Mouse (Mus musculus) limb, embryonic 13.5 days (tissue): Measurements from ENCODE around the gene Irgq. TPM values are rescaled to one million over a fixed set of nuclear protein-coding genes. Genes with fewer than 3 reads are reported as not detected.
A peak's percentile ranks its signal among the peaks of the same experiment; 100 is the strongest.
"Not testable (repeated sequence)": the region's sequence is repeated elsewhere in the genome, so short reads cannot be mapped to it uniquely, and the experiment has no call there.

ENCODE experiments used
- ATAC-seq: fragments of 200-750 bp; cut with Nextera tagmentation; 2 replicates; pipeline ENCODE4 v1.8.0; 2017; ENCODE audit warnings: low read depth, moderate number of reproducible peaks, moderate TSS enrichment; ENCODE audit not compliant: low FRiP score
- H3K27ac ChIP-seq: fragments of 300-500 bp; sonication (generic); 2 replicates; pipeline ENCODE4 v1.5.1; 2015; ENCODE audit warnings: inconsistent platforms, mild to moderate bottlenecking, moderate library complexity
- H3K27me3 ChIP-seq: fragments of 300-500 bp; sonication (generic); 2 replicates; pipeline ENCODE4 v1.6.1; 2015; ENCODE audit warnings: mild to moderate bottlenecking, inconsistent platforms
- H3K36me3 ChIP-seq: fragments of 300-500 bp; sonication (generic); 2 replicates; pipeline ENCODE4 v1.6.1; 2015; ENCODE audit warnings: inconsistent platforms, mild to moderate bottlenecking, moderate library complexity
- H3K4me1 ChIP-seq: fragments of 300-500 bp; sonication (generic); 2 replicates; pipeline ENCODE4 v1.6.1; 2015; ENCODE audit warnings: inconsistent platforms
- H3K4me2 ChIP-seq: fragments of 300-500 bp; sonication (generic); replicated peaks from 2 replicates; pipeline ENCODE4 v1.6.1; 2015; ENCODE audit warnings: inconsistent platforms, mild to moderate bottlenecking, moderate library complexity
- H3K4me3 ChIP-seq: fragments of 300-500 bp; sonication (generic); 2 replicates; pipeline ENCODE4 v1.5.1; 2015; ENCODE audit warnings: moderate library complexity, mild to moderate bottlenecking, inconsistent platforms
- H3K9ac ChIP-seq: fragments of 300-500 bp; sonication (generic); 2 replicates; pipeline ENCODE4 v1.6.1; 2015; ENCODE audit warnings: mild to moderate bottlenecking, inconsistent platforms
- H3K9me3 ChIP-seq: fragments of 300-500 bp; sonication (generic); 2 replicates; pipeline ENCODE4 v1.6.1; 2016; ENCODE audit warnings: inconsistent platforms
- WGBS: fragments of 180-500 bp; shearing (Covaris S2); methylation state at CpG from one replicate; pipeline ENCODE4 v1.1.7; 2015; 5-methylcytosine and 5-hydroxymethylcytosine counted together
- polyA plus RNA-seq: library from polyadenylated mRNA; unstranded; fragments of >200 nt; fragmentation: Nextera tagmentation; extraction: Ambion mirVana; gene quantifications from 2 replicates; pipeline ENCODE4 v1.2.1, GENCODE M21; 2015

Gene Irgq
- polyA plus RNA-seq, 1 experiment from 2014 or later, result 8.1 TPM

- H3K9ac ChIP-seq, result no peak overlapping the region
- no peaks in the 10 kb centered on the region for H3K4me1 ChIP-seq
- ATAC-seq, result no peak
- H3K4me3 ChIP-seq, result no peak overlapping the region
- peaks cover 28% of the 10 kb centered on the region for H3K36me3 ChIP-seq
- H3K27me3 ChIP-seq, result no peaks in the 10 kb centered on the region
- H3K9me3 ChIP-seq, result no peaks in the 10 kb centered on the region
- 72% methylated on average over 3 of the region's 3 CpGs for WGBS
- no peak overlapping the region for H3K4me2 ChIP-seq
- no peak overlapping the region for H3K27ac ChIP-seq
These were observed 11.4 kb upstream of the Irgq start for GRCm38 (mm10) chr7:24519130-24519529.

- H3K27me3 ChIP-seq, H3K4me1 ChIP-seq, H3K9me3 ChIP-seq, H3K4me3 ChIP-seq, H3K9ac ChIP-seq, H3K27ac ChIP-seq, H3K4me2 ChIP-seq, ATAC-seq: not testable (repeated sequence)
- H3K36me3 ChIP-seq, result peaks cover 19% of the 10 kb centered on the region
- 88% methylated on average over 10 of the region's 10 CpGs for WGBS
These were observed 10.4 kb upstream of the Irgq start for GRCm38 (mm10) chr7:24520054-24520453.

GRCm38 (mm10) chr7:24522805-24523204 is 7.7 kb upstream of the Irgq start:
- no peaks in the 10 kb centered on the region for H3K27me3 ChIP-seq
- H3K36me3 ChIP-seq, result no peaks in the 10 kb centered on the region
- no peaks in the 10 kb centered on the region for H3K9me3 ChIP-seq
- no peak overlapping the region for H3K4me2 ChIP-seq
- H3K9ac ChIP-seq, result no peak overlapping the region
- WGBS, result 61% methylated on average over 5 of the region's 5 CpGs
- no peak for ATAC-seq
- no peak overlapping the region for H3K4me3 ChIP-seq
- H3K4me1 ChIP-seq, result peaks cover 9% of the 10 kb centered on the region; the same call in 1 of the 2 replicates
- no peak overlapping the region for H3K27ac ChIP-seq

- Histone ChIP-seq H3K4me2 (no peak overlapping the region), H3K9ac (no peak overlapping the region), H3K4me3 (no peak overlapping the region), H3K27ac (no peak overlapping the region), H3K27me3 (no peaks in the 10 kb centered on the region), H3K4me1 (peaks cover 9% of the 10 kb centered on the region; the same call in 1 of the 2 replicates), H3K36me3 (no peaks in the 10 kb centered on the region), H3K9me3 (no peaks in the 10 kb centered on the region)
- WGBS, result 82% methylated on average over 6 of the region's 6 CpGs
- ATAC-seq, result no peak
These were observed 6.8 kb upstream of the Irgq start for GRCm38 (mm10) chr7:24523723-24524122.

GRCm38 (mm10) chr7:24524978-24525377 is 5.5 kb upstream of the Irgq start:
- 80% methylated on average over 6 of the region's 6 CpGs for WGBS
- no peak overlapping the region for H3K4me3 ChIP-seq
- peaks cover 17% of the 10 kb centered on the region for H3K4me1 ChIP-seq
- no peak for ATAC-seq
- no peaks in the 10 kb centered on the region for H3K36me3 ChIP-seq
- no peak overlapping the region for H3K4me2 ChIP-seq
- H3K9me3 ChIP-seq, result no peaks in the 10 kb centered on the region
- H3K27me3 ChIP-seq, result no peaks in the 10 kb centered on the region
- no peak overlapping the region for H3K9ac ChIP-seq
- H3K27ac ChIP-seq, result no peak overlapping the region

- Histone ChIP-seq H3K36me3 (no peaks in the 10 kb centered on the region), H3K9ac (0 out of 2 replicates have a peak overlapping the region, but pooled peaks have one; percentile 43), H3K27ac (no peak overlapping the region), H3K4me2 (no peak overlapping the region), H3K4me3 (no peak overlapping the region), H3K27me3 (no peaks in the 10 kb centered on the region), H3K4me1 (peaks cover 17% of the 10 kb centered on the region), H3K9me3 (no peaks in the 10 kb centered on the region)
- WGBS, result 74% methylated on average over 12 of the region's 12 CpGs
- no peak for ATAC-seq
These were observed 4.6 kb upstream of the Irgq start for GRCm38 (mm10) chr7:24525686-24526420.

- Histone ChIP-seq H3K4me3 (no peak overlapping the region), H3K36me3 (peaks cover 9% of the 10 kb centered on the region), H3K4me2 (0 out of 2 replicates have a peak overlapping the region, but pooled peaks have one; percentile 96), H3K4me1 (peaks cover 37% of the 10 kb centered on the region), H3K27ac (no peak overlapping the region), H3K9ac (no peak overlapping the region), H3K27me3 (peaks cover 10% of the 10 kb centered on the region), H3K9me3 (no peaks in the 10 kb centered on the region)
- ATAC-seq, result no peak
- WGBS, result 92% methylated on average over 11 of the region's 11 CpGs
These were observed 1.6 kb upstream of the Irgq start for GRCm38 (mm10) chr7:24528861-24529260.

GRCm38 (mm10) chr7:24529580-24529979 is 909 bp upstream of the Irgq start:
- H3K4me2 ChIP-seq, result peak overlapping the region; percentile 96
- H3K27me3 ChIP-seq, result peaks cover 15% of the 10 kb centered on the region
- 55% methylated on average over 11 of the region's 11 CpGs for WGBS
- H3K9me3 ChIP-seq, result no peaks in the 10 kb centered on the region
- H3K27ac ChIP-seq, result 0 out of 2 replicates have a peak overlapping the region, but pooled peaks have one; percentile 81
- H3K36me3 ChIP-seq, result peaks cover 16% of the 10 kb centered on the region
- H3K4me3 ChIP-seq, result peak overlapping the region; percentile 67
- no peak for ATAC-seq
- H3K4me1 ChIP-seq, result peaks cover 45% of the 10 kb centered on the region
- H3K9ac ChIP-seq, result peak overlapping the region; percentile 87

GRCm38 (mm10) chr7:24531211-24531971 is 902 bp downstream of the Irgq start:
- H3K27ac ChIP-seq, result peak overlapping the region; percentile 83
- under 1% methylated on average over 43 of the region's 43 CpGs for WGBS

GRCm38 (mm10) chr7:24533031-24533571 is 2.6 kb downstream of the Irgq start:
- WGBS, result 74% methylated on average over 28 of the region's 28 CpGs
- Histone ChIP-seq H3K4me3 (0 out of 2 replicates have a peak overlapping the region, but pooled peaks have one; percentile 14), H3K4me2 (no peak overlapping the region), H3K27me3 (peaks cover 15% of the 10 kb centered on the region), H3K9me3 (no peaks in the 10 kb centered on the region), H3K27ac (no peak overlapping the region), H3K9ac (no peak overlapping the region), H3K36me3 (peaks cover 39% of the 10 kb centered on the region), H3K4me1 (peaks cover 39% of the 10 kb centered on the region)
- no peak for ATAC-seq

More at GRCm38 (mm10) chr7:24531211-24531971, 902 bp downstream of the Irgq start:
- Histone ChIP-seq H3K9me3 (no peaks in the 10 kb centered on the region), H3K27me3 (peaks cover 15% of the 10 kb centered on the region), H3K9ac (peak overlapping the region; percentile 87), H3K4me2 (peak overlapping the region; percentile 96), H3K4me1 (peaks cover 41% of the 10 kb centered on the region), H3K36me3 (peaks cover 34% of the 10 kb centered on the region), H3K4me3 (peak overlapping the region; percentile 67)
- ATAC-seq, result peak; percentile 37; the same call in 1 of the 2 replicates

GRCm38 (mm10) chr7:24533806-24534205 is 3.3 kb downstream of the Irgq start:
- H3K4me2 ChIP-seq, result peak overlapping the region; percentile 31; the same call in 1 of the 2 replicates
- H3K27ac ChIP-seq, result no peak overlapping the region
- peaks cover 39% of the 10 kb centered on the region for H3K4me1 ChIP-seq
- H3K4me3 ChIP-seq, result peak overlapping the region; percentile 14; the same call in 1 of the 2 replicates
- WGBS, result 20% methylated on average over 41 of the region's 42 CpGs
- H3K36me3 ChIP-seq, result peaks cover 41% of the 10 kb centered on the region
- peak overlapping the region; percentile 43 for H3K9ac ChIP-seq
- ATAC-seq, result no peak
- 0 out of 2 replicates have a peak, but pooled peaks cover under 1% of the 10 kb centered on the region for H3K9me3 ChIP-seq
- H3K27me3 ChIP-seq, result peaks cover 15% of the 10 kb centered on the region

GRCm38 (mm10) chr7:24534301-24534700 is 3.8 kb downstream of the Irgq start:
- H3K4me2 ChIP-seq, result peak overlapping the region; percentile 31; the same call in 1 of the 2 replicates
- H3K27me3 ChIP-seq, result peaks cover 15% of the 10 kb centered on the region
- no peak for ATAC-seq
- H3K36me3 ChIP-seq, result peaks cover 42% of the 10 kb centered on the region
- no peak overlapping the region for H3K27ac ChIP-seq
- H3K9me3 ChIP-seq, result 0 out of 2 replicates have a peak, but pooled peaks cover 3% of the 10 kb centered on the region
- H3K9ac ChIP-seq, result peak overlapping the region; percentile 43
- peaks cover 37% of the 10 kb centered on the region for H3K4me1 ChIP-seq
- 29% methylated on average over 19 of the region's 19 CpGs for WGBS
- H3K4me3 ChIP-seq, result peak overlapping the region; percentile 14; the same call in 1 of the 2 replicates
